Mouse (Mus musculus) liver, postnatal 0 days (tissue): ENCODE data around the gene Fam169b. TPM values are rescaled to one million over a fixed set of nuclear protein-coding genes. Genes with fewer than 3 reads are reported as not detected.

Experiments used
- ATAC-seq: fragments of 200-750 bp; cut with Nextera tagmentation; 2 replicates; pipeline ENCODE4 v1.8.0; 2017; ENCODE audit warnings: mild to moderate bottlenecking, moderate library complexity
- DNase-seq: peaks from one replicate; pipeline ENCODE4 v3.0.0-alpha.2; 2016
- H3K27ac ChIP-seq: fragments of 300-500 bp; sonication (generic); 2 replicates; pipeline ENCODE4 v1.5.1; 2014; ENCODE audit warnings: antibody characterized with exemption, moderate library complexity, mild to moderate bottlenecking, low read depth
- H3K27me3 ChIP-seq: fragments of 300-500 bp; sonication (generic); 2 replicates; pipeline ENCODE4 v1.6.1; 2014; ENCODE audit warnings: low read length, control low read depth, mixed read lengths; ENCODE audit not compliant: insufficient read depth
- H3K36me3 ChIP-seq: fragments of 300-500 bp; sonication (generic); replicated peaks from 2 replicates; pipeline ENCODE4 v1.6.1; 2014; ENCODE audit warnings: mild to moderate bottlenecking, control low read depth, low read length, moderate library complexity, mixed read lengths; ENCODE audit not compliant: insufficient read depth
- H3K4me1 ChIP-seq: fragments of 300-500 bp; sonication (generic); 2 replicates; pipeline ENCODE4 v1.6.1; 2014; ENCODE audit warnings: antibody characterized with exemption, mild to moderate bottlenecking, control low read depth; ENCODE audit not compliant: insufficient read depth
- H3K4me2 ChIP-seq: fragments of 300-500 bp; sonication (generic); 2 replicates; pipeline ENCODE4 v1.6.1; 2014; ENCODE audit warnings: low read depth, mild to moderate bottlenecking, low read length, moderate library complexity, mixed read lengths
- H3K4me3 ChIP-seq: fragments of 300-500 bp; sonication (generic); 2 replicates; pipeline ENCODE4 v1.5.1; 2014; ENCODE audit warnings: low read depth, low read length
- H3K9ac ChIP-seq: fragments of 300-500 bp; sonication (generic); replicated peaks from 2 replicates; pipeline ENCODE4 v1.6.1; 2014; ENCODE audit warnings: mild to moderate bottlenecking, moderate library complexity
- H3K9me3 ChIP-seq: fragments of 300-500 bp; sonication (generic); 2 replicates; pipeline ENCODE4 v1.6.1; 2016; ENCODE audit warnings: mild to moderate bottlenecking, control low read depth, low read length, mixed read lengths
- CTCF ChIP-seq: sonication (generic); IDR thresholded peaks from 2 replicates; pipeline ENCODE4 v1.5.1; 2016; ENCODE audit warnings: antibody characterized with exemption, low read depth
- EP300 ChIP-seq: IDR thresholded peaks from 2 replicates; pipeline ENCODE4 v1.6.1; 2016; ENCODE audit warnings: antibody characterized with exemption, low read depth, mild to moderate bottlenecking
- WGBS: fragments of 180-500 bp; shearing (Covaris S2); extraction: QIAGEN DNeasy Blood & Tissue Kit; methylation state at CpG from one replicate; pipeline ENCODE4 v1.1.7; 2014; ENCODE audit not compliant: insufficient replicate concordance; 5-methylcytosine and 5-hydroxymethylcytosine counted together
- polyA plus RNA-seq: library from polyadenylated mRNA; unstranded; fragments of >200 nt; fragmentation: Nextera tagmentation; extraction: Ambion mirVana; gene quantifications from 2 replicates; pipeline ENCODE4 v1.2.1, GENCODE M21; 2015

Gene Fam169b
- polyA plus RNA-seq, 1 experiment from 2014 or later: 4.5 TPM

DNA sequence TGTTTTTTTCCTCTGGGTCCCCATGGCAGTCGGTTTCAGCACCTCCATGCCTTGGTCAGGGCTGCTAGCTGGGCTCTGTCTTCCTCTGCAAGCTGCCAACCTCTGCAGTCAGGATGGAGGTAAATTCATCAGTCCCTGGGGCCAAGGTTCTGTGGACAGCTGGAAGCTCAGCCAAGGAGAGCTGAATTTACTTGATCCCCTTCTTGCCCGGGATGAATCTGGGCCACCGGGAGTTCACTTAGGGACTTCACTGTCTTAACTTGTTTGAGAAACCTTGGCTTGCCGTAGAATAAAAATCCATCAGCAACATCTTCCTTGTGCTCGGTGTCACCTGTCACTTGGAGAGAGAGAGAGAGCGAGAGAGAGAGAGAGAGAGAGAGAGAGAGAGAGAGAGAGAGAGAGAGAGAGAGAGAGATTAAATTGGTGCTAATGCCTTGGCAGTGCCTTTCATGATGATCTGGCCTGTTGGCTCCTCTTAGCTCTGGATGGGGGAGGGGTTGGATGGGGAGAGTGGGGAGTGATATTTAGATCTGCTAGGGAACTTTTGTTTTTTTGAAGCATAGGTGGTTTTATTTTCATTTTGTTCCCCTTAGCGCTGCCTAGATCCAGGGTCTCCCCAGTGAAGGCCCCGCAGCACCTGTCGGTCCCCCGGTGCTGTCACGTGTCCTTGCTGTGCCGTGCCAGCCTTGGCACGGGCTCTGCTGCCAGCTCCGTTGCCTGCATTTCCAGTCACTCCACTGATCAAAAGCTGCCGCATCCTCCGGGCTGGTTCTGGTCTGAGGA lies 44.6 kb downstream of the Fam169b start:
- TF ChIP-seq CTCF (no peak), EP300 (no peak)
- ATAC-seq: no peak
- H3K4me3 ChIP-seq: no peak overlapping the region
- no peak overlapping the region for H3K9ac ChIP-seq
- H3K27ac ChIP-seq: no peak overlapping the region
- H3K4me1 ChIP-seq: peaks cover 12% of the 10 kb centered on the region
- 84% methylated on average over 16 of the region's 16 CpGs for WGBS
- no peak for DNase-seq
- H3K36me3 ChIP-seq: no peaks in the 10 kb centered on the region
- H3K4me2 ChIP-seq: no peak overlapping the region
- no peaks in the 10 kb centered on the region for H3K27me3 ChIP-seq
- H3K9me3 ChIP-seq: no peaks in the 10 kb centered on the region

DNA sequence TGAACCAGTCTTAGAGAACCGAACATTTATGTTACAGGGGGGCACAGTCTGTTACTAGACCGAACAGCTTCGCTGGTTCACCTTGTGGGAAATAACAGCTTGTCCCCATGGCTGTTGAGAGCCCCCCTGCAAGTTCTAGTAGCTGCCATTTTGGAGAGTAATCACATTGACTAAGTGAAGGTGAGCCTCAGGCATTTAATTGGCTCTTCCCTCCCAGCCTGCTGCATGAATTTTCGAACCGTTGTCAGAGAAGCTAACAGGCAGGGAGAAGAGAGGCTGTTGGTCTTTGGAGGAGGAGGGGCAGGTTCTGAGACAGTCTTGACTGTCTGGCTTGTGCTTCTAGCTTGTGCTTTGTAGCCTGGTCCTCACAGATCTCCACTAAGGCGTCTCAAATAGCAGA lies 45.3 kb downstream of the Fam169b start:
- no peak for DNase-seq
- TF ChIP-seq CTCF (no peak), EP300 (no peak)
- no peak for ATAC-seq

GRCm38 (mm10) chr7:68320078-68320810 lies 46.6 kb downstream of the Fam169b start:
- no peak for ATAC-seq
- Histone ChIP-seq H3K36me3 (no peaks in the 10 kb centered on the region), H3K4me1 (peaks cover 6% of the 10 kb centered on the region; the same call in 1 of the 2 replicates), H3K4me3 (no peak overlapping the region), H3K4me2 (no peak overlapping the region), H3K9me3 (no peaks in the 10 kb centered on the region), H3K27me3 (no peaks in the 10 kb centered on the region), H3K9ac (no peak overlapping the region), H3K27ac (no peak overlapping the region)
- 42% methylated on average over 14 of the region's 14 CpGs for WGBS
- no peak for DNase-seq
- no peak for TF ChIP-seq EP300
- no peak for TF ChIP-seq CTCF

More for the DNA sequence above, 45.3 kb downstream of the Fam169b start:
- no peaks in the 10 kb centered on the region for H3K27me3 ChIP-seq
- H3K27ac ChIP-seq: no peak overlapping the region
- H3K4me2 ChIP-seq: no peak overlapping the region
- H3K4me1 ChIP-seq: peaks cover 6% of the 10 kb centered on the region; the same call in 1 of the 2 replicates
- no peak overlapping the region for H3K4me3 ChIP-seq
- no peak overlapping the region for H3K9ac ChIP-seq
- H3K9me3 ChIP-seq: no peaks in the 10 kb centered on the region
- 61% methylated on average over 6 of the region's 6 CpGs for WGBS
- H3K36me3 ChIP-seq: no peaks in the 10 kb centered on the region

- ATAC-seq: no peak
- WGBS: 69% methylated on average over 6 of the region's 6 CpGs
- no peaks in the 10 kb centered on the region for H3K27me3 ChIP-seq
- H3K36me3 ChIP-seq: no peaks in the 10 kb centered on the region
- TF ChIP-seq EP300 (no peak), CTCF (no peak)
- no peaks in the 10 kb centered on the region for H3K9me3 ChIP-seq
- no peak overlapping the region for H3K27ac ChIP-seq
- DNase-seq: no peak
- H3K4me1 ChIP-seq: peaks cover 6% of the 10 kb centered on the region; the same call in 1 of the 2 replicates
- no peak overlapping the region for H3K4me2 ChIP-seq
- no peak overlapping the region for H3K4me3 ChIP-seq
- H3K9ac ChIP-seq: no peak overlapping the region
Measured at GRCm38 (mm10) chr7:68323051-68323450, 49.4 kb downstream of the Fam169b start.

DNA sequence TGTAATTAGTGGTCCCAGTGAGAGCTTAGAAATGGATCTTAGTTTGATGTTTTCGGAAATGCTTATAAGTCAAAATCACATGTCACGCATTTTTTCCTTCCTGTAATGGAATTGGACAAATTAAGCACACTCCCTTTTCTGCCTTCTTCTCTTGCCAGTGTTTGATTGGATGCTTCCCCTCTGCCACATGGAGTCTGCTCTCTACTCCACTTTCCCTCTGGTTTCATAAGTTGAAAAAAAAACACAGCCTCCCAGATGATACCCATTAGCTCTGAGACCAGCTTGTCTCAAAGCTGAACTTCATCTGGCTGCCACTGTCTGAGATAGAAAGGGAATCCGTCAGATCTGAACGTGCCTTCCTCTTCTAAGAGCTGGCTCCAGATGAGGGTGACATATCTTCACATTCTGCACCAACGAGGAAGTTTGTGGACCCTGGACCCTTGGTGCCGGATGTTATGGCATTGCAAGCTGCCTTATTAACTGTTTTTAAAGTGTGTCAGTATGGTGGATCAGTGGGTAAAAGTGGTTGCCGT lies 52.6 kb downstream of the Fam169b start:
- no peak for ATAC-seq
- Histone ChIP-seq H3K4me3 (no peak overlapping the region), H3K9ac (no peak overlapping the region), H3K27ac (no peak overlapping the region), H3K9me3 (no peaks in the 10 kb centered on the region), H3K4me1 (no peaks in the 10 kb centered on the region), H3K36me3 (no peaks in the 10 kb centered on the region), H3K4me2 (no peak overlapping the region), H3K27me3 (no peaks in the 10 kb centered on the region)
- TF ChIP-seq CTCF: no peak
- TF ChIP-seq EP300: no peak
- 64% methylated on average over 7 of the region's 7 CpGs for WGBS
- DNase-seq: no peak

DNA sequence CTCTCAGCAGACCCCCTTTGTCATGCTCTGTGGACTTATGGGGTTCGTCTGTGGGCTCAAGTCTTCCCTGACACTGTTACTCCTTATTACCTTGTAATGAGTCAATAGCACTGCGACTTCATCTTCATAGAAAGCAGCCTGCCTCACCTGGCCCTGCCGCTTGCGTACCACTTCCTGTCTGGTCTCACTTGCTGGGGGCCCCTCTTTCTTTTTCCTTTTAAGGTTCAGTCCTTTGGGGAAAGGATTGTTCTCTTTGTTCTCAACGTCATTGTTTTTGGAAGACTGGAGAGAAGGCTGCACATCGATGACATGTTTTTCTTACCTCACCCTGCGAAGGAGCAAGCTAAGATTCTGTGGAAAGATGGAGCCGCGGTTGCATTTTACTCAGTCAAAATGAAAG lies 55.4 kb downstream of the Fam169b start:
- WGBS: 72% methylated on average over 9 of the region's 9 CpGs
- H3K36me3 ChIP-seq: no peaks in the 10 kb centered on the region
- TF ChIP-seq EP300 (no peak), CTCF (no peak)
- no peaks in the 10 kb centered on the region for H3K27me3 ChIP-seq
- no peak for ATAC-seq
- H3K9ac ChIP-seq: no peak overlapping the region
- H3K4me2 ChIP-seq: no peak overlapping the region
- no peaks in the 10 kb centered on the region for H3K4me1 ChIP-seq
- no peak for DNase-seq
- H3K4me3 ChIP-seq: no peak overlapping the region
- H3K9me3 ChIP-seq: no peaks in the 10 kb centered on the region
- no peak overlapping the region for H3K27ac ChIP-seq
